Mouse (Mus musculus): ENCODE results near the gene Adora1. TPM values are rescaled to one million over a fixed set of nuclear protein-coding genes. Genes with fewer than 3 reads are reported as not detected.
A peak's percentile ranks its signal among the peaks of the same experiment; 100 is the strongest.
"Not testable (repeated sequence)": the region's sequence is repeated elsewhere in the genome, so short reads cannot be mapped to it uniquely, and the experiment has no call there.

Gene Adora1
- polyA plus RNA-seq, 1 experiment from 2014 or later = 4.0 TPM

- WGBS = 29% methylated on average over 2 of the region's 2 CpGs
- no peaks in the 10 kb centered on the region for H3K4me1 ChIP-seq
- H3K27ac ChIP-seq = no peak overlapping the region
- H3K9me3 ChIP-seq = no peaks in the 10 kb centered on the region
- no peak overlapping the region for H3K4me2 ChIP-seq
- no peak overlapping the region for H3K4me3 ChIP-seq
- no peak overlapping the region for H3K9ac ChIP-seq
- H3K27me3 ChIP-seq = no peaks in the 10 kb centered on the region
- ATAC-seq (ENCODE audit: borderline replicate concordance, extremely low read depth, low FRiP score, low TSS enrichment) = no peak
- H3K36me3 ChIP-seq = no peaks in the 10 kb centered on the region
Observed at GRCm38 (mm10) chr1:134265797-134266196, 30.6 kb upstream of the Adora1 start.

DNA sequence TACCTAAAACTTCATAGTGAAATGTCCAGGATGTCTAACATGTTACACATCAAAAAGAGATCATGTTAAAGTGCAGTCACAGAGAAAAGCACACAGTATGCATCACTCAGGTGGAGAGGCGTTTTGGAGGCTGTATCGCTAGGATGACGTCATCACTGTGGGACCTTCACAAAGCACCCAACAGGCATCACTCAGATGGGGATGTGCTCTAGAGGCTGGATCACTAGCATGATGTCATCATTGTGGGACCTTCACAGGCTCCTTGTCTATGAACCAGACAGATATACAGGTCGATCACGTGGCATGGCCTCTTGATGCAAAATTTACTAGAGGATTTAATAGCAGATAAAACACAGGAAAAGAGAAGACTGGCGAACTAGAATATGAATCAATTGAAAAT is 29.1 kb upstream of the Adora1 start:
- Histone ChIP-seq H3K27ac (no peak overlapping the region), H3K9ac (no peak overlapping the region), H3K4me2 (no peak overlapping the region), H3K27me3 (no peaks in the 10 kb centered on the region), H3K4me1 (no peaks in the 10 kb centered on the region), H3K36me3 (no peaks in the 10 kb centered on the region), H3K4me3 (no peak overlapping the region), H3K9me3 (no peaks in the 10 kb centered on the region)
- 80% methylated on average over 6 of the region's 6 CpGs for WGBS
- no peak for ATAC-seq (ENCODE audit: borderline replicate concordance, extremely low read depth, low FRiP score, low TSS enrichment)

GRCm38 (mm10) chr1:134249681-134250080 is 14.4 kb upstream of the Adora1 start:
- not testable (repeated sequence) for H3K9me3 ChIP-seq; H3K4me1 ChIP-seq; H3K36me3 ChIP-seq; ATAC-seq (ENCODE audit: borderline replicate concordance, extremely low read depth, low FRiP score, low TSS enrichment); H3K27ac ChIP-seq; H3K4me2 ChIP-seq; H3K4me3 ChIP-seq; H3K9ac ChIP-seq; H3K27me3 ChIP-seq
- WGBS = 41% methylated on average over 1 of the region's 1 CpGs

DNA sequence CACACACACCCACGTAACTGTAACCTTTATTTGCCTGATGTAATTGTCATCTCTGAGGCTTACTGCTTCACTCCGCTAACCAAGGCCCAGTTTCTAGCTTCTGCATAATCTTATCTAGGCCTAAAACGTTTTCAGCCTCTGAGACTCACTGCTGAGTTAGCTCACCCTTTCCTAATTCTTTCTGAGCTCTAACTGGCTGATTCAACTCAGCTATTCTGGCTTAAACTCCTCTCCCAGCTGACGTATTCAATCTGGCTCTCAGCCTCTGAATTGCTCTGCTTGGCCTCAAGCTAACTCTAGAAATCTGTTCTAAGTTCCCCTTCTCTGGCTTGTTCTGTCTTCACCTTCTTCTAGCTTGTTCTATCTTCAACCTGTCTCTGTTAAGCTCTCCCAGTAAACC is 11.4 kb upstream of the Adora1 start:
- no peak overlapping the region for H3K27ac ChIP-seq
- no peak for ATAC-seq (ENCODE audit: borderline replicate concordance, extremely low read depth, low FRiP score, low TSS enrichment)
- 50% methylated on average over 4 of the region's 4 CpGs for WGBS

DNA sequence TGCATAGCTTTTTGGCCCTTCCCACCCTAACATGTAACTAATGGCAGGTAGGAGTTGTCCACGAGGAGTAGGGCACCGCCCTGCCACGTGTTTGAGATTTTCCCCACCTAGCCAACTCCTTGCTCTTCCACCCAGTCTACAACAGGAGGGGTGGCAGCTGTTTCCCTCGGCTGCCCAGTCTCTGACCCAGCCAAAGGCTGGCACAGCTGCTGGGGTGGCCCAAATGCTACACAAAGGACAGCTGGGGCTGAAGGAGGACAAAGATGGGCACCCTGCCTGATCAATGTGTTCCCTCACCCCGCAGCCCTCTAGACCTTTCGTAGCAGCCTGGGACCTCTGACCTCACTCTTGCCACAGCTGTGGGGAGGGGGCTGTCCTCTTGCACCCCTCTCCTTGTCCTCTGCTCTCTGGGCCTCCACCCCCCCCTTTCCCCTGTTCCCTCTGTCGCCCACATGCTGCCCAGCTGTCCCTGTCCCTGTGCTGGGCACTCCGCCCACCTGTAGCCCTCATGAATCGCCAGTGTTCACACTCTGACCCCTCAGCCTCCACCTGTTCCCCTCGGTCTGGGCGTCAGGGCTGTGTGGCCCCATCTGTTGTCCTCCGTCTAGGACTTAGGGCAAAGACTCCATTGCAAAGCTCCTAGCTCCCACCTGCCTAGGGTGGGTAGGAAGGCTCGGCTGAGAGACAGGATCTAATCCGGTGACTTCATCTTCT is 9.9 kb upstream of the Adora1 start:
- peak; percentile 49; the same call in 1 of the 2 replicates for ATAC-seq (ENCODE audit: borderline replicate concordance, extremely low read depth, low FRiP score, low TSS enrichment)
- WGBS = 70% methylated on average over 14 of the region's 14 CpGs

More for the DNA sequence above, 11.4 kb upstream of the Adora1 start:
- no peaks in the 10 kb centered on the region for H3K36me3 ChIP-seq
- H3K4me3 ChIP-seq = no peak overlapping the region
- H3K4me1 ChIP-seq = peaks cover 11% of the 10 kb centered on the region
- no peak overlapping the region for H3K9ac ChIP-seq
- H3K4me2 ChIP-seq = no peak overlapping the region
- H3K27me3 ChIP-seq = peaks cover 2% of the 10 kb centered on the region; the same call in 1 of the 2 replicates
- H3K9me3 ChIP-seq = no peaks in the 10 kb centered on the region

DNA sequence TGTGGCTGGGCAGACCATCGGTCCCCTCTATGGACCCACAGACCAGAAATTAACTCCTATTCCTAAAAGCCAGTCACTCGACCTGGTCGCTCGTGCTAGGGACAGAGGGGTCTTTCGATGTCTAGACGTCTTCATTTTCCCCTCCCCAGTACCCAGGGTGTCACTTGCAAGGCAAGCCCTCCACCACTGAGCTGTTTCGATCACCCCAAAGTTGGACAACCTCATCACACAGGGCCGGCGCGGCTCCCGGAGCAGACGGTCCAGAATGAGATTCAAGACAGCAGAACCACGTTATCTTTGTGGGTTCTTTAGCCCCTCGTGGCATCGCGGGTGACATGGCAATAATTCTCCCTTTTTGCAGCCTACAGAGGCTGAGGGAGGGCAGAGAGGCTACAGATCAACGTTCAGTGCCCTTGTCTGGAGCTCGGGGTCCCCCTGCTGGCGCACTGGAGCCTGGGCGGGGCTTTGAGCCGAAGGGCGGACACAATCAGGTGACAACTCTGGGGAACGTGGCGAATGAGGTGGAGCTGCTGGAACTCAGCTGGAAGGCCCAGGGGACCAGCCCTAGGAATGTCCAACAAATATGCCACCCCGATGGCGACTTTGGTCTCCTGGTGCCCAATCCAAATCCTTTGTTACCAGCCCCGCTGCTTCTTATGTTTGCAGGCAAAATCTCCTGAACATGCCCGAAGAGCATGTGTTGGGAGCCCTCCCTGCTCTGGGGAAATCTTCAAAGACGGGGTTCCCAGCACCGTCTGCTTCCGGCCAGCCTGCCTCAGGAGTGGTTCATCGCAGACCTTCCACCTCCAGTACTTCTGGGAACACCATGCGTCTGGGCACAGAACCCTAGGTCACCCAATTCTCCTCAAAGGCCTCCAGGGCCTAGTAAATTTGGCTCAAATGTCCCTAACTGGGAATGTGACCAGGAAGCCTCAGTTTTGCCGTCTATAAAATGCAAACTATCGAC is 9.0 kb upstream of the Adora1 start:
- Histone ChIP-seq H3K4me3 (peak overlapping the region; percentile 12; the same call in 1 of the 2 replicates), H3K4me2 (peak overlapping the region; percentile 49), H3K27me3 (peaks cover 4% of the 10 kb centered on the region; the same call in 1 of the 2 replicates), H3K4me1 (peaks cover 11% of the 10 kb centered on the region), H3K9ac (no peak overlapping the region), H3K9me3 (no peaks in the 10 kb centered on the region), H3K36me3 (no peaks in the 10 kb centered on the region), H3K27ac (no peak overlapping the region)
- peak; percentile 75; the same call in 1 of the 2 replicates for ATAC-seq (ENCODE audit: borderline replicate concordance, extremely low read depth, low FRiP score, low TSS enrichment)
- 22% methylated on average over 35 of the region's 35 CpGs for WGBS

More for the DNA sequence above, 9.9 kb upstream of the Adora1 start:
- Histone ChIP-seq H3K36me3 (no peaks in the 10 kb centered on the region), H3K9me3 (no peaks in the 10 kb centered on the region), H3K9ac (no peak overlapping the region), H3K4me3 (no peak overlapping the region), H3K27ac (no peak overlapping the region), H3K4me2 (no peak overlapping the region), H3K4me1 (peaks cover 11% of the 10 kb centered on the region), H3K27me3 (peaks cover 4% of the 10 kb centered on the region; the same call in 1 of the 2 replicates)

DNA sequence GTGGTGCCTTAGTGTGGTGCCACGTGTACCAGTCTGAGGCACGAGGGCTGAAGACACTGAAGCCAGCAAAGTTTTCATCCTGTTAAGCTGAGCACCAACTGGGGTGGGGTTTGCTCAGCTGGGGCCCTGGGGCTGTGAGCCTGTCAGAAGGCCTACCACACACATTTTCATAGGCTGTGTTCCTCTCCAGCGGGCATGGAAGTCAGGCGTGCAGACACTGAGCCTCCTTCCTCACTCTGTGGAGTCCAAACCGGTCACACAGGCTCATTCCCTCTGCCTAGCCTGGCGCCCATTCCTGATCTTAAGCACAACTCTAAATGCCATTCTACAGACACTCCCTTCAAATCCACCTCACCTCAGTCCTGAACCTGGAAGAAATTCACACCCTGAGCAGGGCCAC is 8.3 kb upstream of the Adora1 start:
- Histone ChIP-seq H3K27ac (no peak overlapping the region), H3K4me2 (no peak overlapping the region), H3K4me3 (no peak overlapping the region), H3K4me1 (peaks cover 11% of the 10 kb centered on the region), H3K27me3 (peaks cover 4% of the 10 kb centered on the region; the same call in 1 of the 2 replicates), H3K9ac (no peak overlapping the region), H3K36me3 (no peaks in the 10 kb centered on the region), H3K9me3 (no peaks in the 10 kb centered on the region)
- 0 out of 2 replicates have a peak, but pooled peaks have one; percentile 20 for ATAC-seq (ENCODE audit: borderline replicate concordance, extremely low read depth, low FRiP score, low TSS enrichment)
- WGBS = 68% methylated on average over 6 of the region's 6 CpGs

DNA sequence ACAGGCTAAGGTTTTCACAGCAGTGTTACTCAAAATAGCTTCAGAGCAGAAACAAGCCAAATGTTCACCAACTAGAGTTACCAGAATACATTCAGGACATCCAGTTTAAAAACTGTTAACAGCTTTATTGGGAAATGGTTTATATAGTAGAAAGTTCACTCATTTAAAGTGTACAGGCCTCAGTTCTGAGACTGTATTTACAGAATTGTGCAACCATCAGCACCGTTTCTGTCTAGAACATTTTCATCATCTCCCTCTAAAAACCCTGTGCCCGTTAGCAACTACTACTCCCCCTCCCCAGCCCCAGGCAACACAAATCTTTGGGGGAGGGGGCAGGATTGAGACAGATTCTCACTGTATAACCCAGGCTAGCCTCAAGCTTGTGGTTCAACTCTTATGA is 7.1 kb upstream of the Adora1 start:
- no peak overlapping the region for H3K9ac ChIP-seq
- H3K9me3 ChIP-seq = no peaks in the 10 kb centered on the region
- H3K4me1 ChIP-seq = peaks cover 11% of the 10 kb centered on the region
- no peaks in the 10 kb centered on the region for H3K36me3 ChIP-seq
- no peak overlapping the region for H3K4me3 ChIP-seq
- peaks cover 5% of the 10 kb centered on the region; the same call in 1 of the 2 replicates for H3K27me3 ChIP-seq
- 48% methylated on average over 2 of the region's 2 CpGs for whole genome bisulfite sequencing
- H3K4me2 ChIP-seq = no peak overlapping the region
- ATAC-seq (ENCODE audit: borderline replicate concordance, extremely low read depth, low FRiP score, low TSS enrichment) = no peak
- H3K27ac ChIP-seq = no peak overlapping the region

GRCm38 (mm10) chr1:134241298-134241697 is 6.1 kb upstream of the Adora1 start:
- Histone ChIP-seq H3K27ac (no peak overlapping the region), H3K36me3 (no peaks in the 10 kb centered on the region), H3K9ac (no peak overlapping the region), H3K4me1 (peaks cover 11% of the 10 kb centered on the region), H3K9me3 (no peaks in the 10 kb centered on the region), H3K27me3 (peaks cover 15% of the 10 kb centered on the region), H3K4me3 (no peak overlapping the region), H3K4me2 (no peak overlapping the region)
- WGBS = 50% methylated on average over 8 of the region's 8 CpGs
- ATAC-seq (ENCODE audit: borderline replicate concordance, extremely low read depth, low FRiP score, low TSS enrichment) = no peak

- no peak for ATAC-seq (ENCODE audit: borderline replicate concordance, extremely low read depth, low FRiP score, low TSS enrichment)
- 80% methylated on average over 9 of the region's 9 CpGs for WGBS
Observed at GRCm38 (mm10) chr1:134240701-134241100, 5.5 kb upstream of the Adora1 start.

GRCm38 (mm10) chr1:134237438-134237837 is 2.2 kb upstream of the Adora1 start:
- 85% methylated on average over 3 of the region's 3 CpGs for WGBS
- peaks cover 48% of the 10 kb centered on the region for H3K27me3 ChIP-seq
- no peak overlapping the region for H3K27ac ChIP-seq
- ATAC-seq (ENCODE audit: borderline replicate concordance, extremely low read depth, low FRiP score, low TSS enrichment) = no peak
- peaks cover 31% of the 10 kb centered on the region for H3K4me1 ChIP-seq
- H3K9me3 ChIP-seq = no peaks in the 10 kb centered on the region
- H3K9ac ChIP-seq = no peak overlapping the region
- no peak overlapping the region for H3K4me2 ChIP-seq
- H3K36me3 ChIP-seq = no peaks in the 10 kb centered on the region
- H3K4me3 ChIP-seq = no peak overlapping the region

More at GRCm38 (mm10) chr1:134240701-134241100, 5.5 kb upstream of the Adora1 start:
- H3K9me3 ChIP-seq = no peaks in the 10 kb centered on the region
- H3K4me3 ChIP-seq = no peak overlapping the region
- peaks cover 21% of the 10 kb centered on the region for H3K27me3 ChIP-seq
- no peak overlapping the region for H3K9ac ChIP-seq
- no peak overlapping the region for H3K4me2 ChIP-seq
- peaks cover 17% of the 10 kb centered on the region for H3K4me1 ChIP-seq
- no peaks in the 10 kb centered on the region for H3K36me3 ChIP-seq
- H3K27ac ChIP-seq = no peak overlapping the region

GRCm38 (mm10) chr1:134236142-134236541 is 911 bp upstream of the Adora1 start:
- ATAC-seq (ENCODE audit: borderline replicate concordance, extremely low read depth, low FRiP score, low TSS enrichment) = no peak
- Histone ChIP-seq H3K9me3 (no peaks in the 10 kb centered on the region), H3K36me3 (no peaks in the 10 kb centered on the region), H3K4me3 (no peak overlapping the region), H3K9ac (no peak overlapping the region), H3K4me2 (peak overlapping the region; percentile 87), H3K27me3 (peaks cover 45% of the 10 kb centered on the region), H3K4me1 (peaks cover 35% of the 10 kb centered on the region), H3K27ac (no peak overlapping the region)
- whole genome bisulfite sequencing = 37% methylated on average over 3 of the region's 3 CpGs

Measured in lung, embryonic 15.5 days (tissue).